Mouse (Mus musculus) kidney, adult 2 months (tissue): ENCODE results near the gene Syt7.

ENCODE experiments used
- CTCF ChIP-seq: fragments of 200-500 bp; conservative IDR thresholded peaks from 2 replicates; pipeline ENCODE4 v1.5.1; 2011; ENCODE audit warnings: low read depth, mild to moderate bottlenecking, control low read depth, low read length, moderate library complexity, mixed read lengths; ENCODE audit not compliant: insufficient read depth, insufficient read length
- POLR2A ChIP-seq: fragments of 200-500 bp; IDR thresholded peaks from one replicate; pipeline ENCODE4 v1.6.1; 2011; ENCODE audit warnings: low read depth, low read length, control low read depth

DNA sequence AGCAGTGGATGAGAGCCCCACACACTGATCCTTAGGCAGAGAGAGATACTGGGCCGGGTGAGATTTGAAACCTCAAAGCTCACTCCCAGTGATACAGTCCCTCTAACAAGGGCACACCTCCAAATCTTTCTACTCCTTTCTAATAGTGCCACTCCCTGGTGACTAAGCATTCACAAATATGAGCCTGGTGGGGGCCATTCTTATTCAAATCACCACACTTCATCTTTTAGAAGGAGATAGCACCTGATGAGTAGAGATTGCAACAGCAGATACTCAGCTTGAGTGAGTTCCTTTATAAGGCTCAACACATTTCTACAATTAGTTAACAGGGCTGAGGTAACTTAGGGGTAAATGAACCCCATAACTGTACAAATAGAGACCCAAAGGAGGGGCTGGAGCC lies 15.7 kb upstream of the Syt7 start:
- TF ChIP-seq CTCF (no peak), POLR2A (no peak)
